Mouse (Mus musculus) midbrain, embryonic 14.5 days (tissue): ENCODE measurements around the gene Hoxc12. TPM values are rescaled to one million over a fixed set of nuclear protein-coding genes. Genes with fewer than 3 reads are reported as not detected.

ENCODE experiments used
- ATAC-seq: fragments of 200-750 bp; cut with Nextera tagmentation; 2 replicates; pipeline ENCODE4 v1.8.0; 2017; ENCODE audit warnings: moderate number of reproducible peaks, moderate library complexity; ENCODE audit not compliant: low FRiP score, low TSS enrichment
- DNase-seq: peaks from one replicate; pipeline ENCODE4 v3.0.0-alpha.2; 2015
- H3K27ac ChIP-seq: fragments of 300-500 bp; sonication (generic); replicated peaks from 2 replicates; pipeline ENCODE4 v1.5.1; 2014; ENCODE audit warnings: mild to moderate bottlenecking, low read depth, low read length, moderate library complexity
- H3K27me3 ChIP-seq: fragments of 300-500 bp; sonication (generic); 2 replicates; pipeline ENCODE4 v1.6.1; 2014; ENCODE audit warnings: low read length, control low read depth, mixed read lengths; ENCODE audit not compliant: control insufficient read depth, insufficient read depth
- H3K36me3 ChIP-seq: fragments of 300-500 bp; sonication (generic); 2 replicates; pipeline ENCODE4 v1.6.1; 2014; ENCODE audit warnings: low read length, control low read depth; ENCODE audit not compliant: control insufficient read depth, insufficient read depth
- H3K4me1 ChIP-seq: fragments of 300-500 bp; sonication (generic); 2 replicates; pipeline ENCODE4 v1.6.1; 2014; ENCODE audit warnings: mild to moderate bottlenecking, antibody characterized with exemption, low read length, control low read depth; ENCODE audit not compliant: control insufficient read depth, insufficient read depth
- H3K4me2 ChIP-seq: fragments of 300-500 bp; sonication (generic); 2 replicates; pipeline ENCODE4 v1.6.1; 2014; ENCODE audit warnings: mild to moderate bottlenecking, low read length, moderate library complexity
- H3K4me3 ChIP-seq: fragments of 300-500 bp; sonication (generic); replicated peaks from 2 replicates; pipeline ENCODE4 v1.5.1; 2014; ENCODE audit warnings: low read depth, low read length
- H3K9ac ChIP-seq: fragments of 300-500 bp; sonication (generic); replicated peaks from 2 replicates; pipeline ENCODE4 v1.6.1; 2014; ENCODE audit warnings: mild to moderate bottlenecking, low read length, moderate library complexity
- H3K9me3 ChIP-seq: fragments of 300-500 bp; sonication (generic); 2 replicates; pipeline ENCODE4 v1.6.1; 2016; ENCODE audit warnings: low read length, control low read depth, mixed read lengths; ENCODE audit not compliant: control insufficient read depth
- WGBS: fragments of 180-500 bp; shearing (Covaris S2); extraction: QIAGEN DNeasy Blood & Tissue Kit; methylation state at CpG from one replicate; pipeline ENCODE4 v1.1.7; 2014; 5-methylcytosine and 5-hydroxymethylcytosine counted together
- polyA plus RNA-seq: library from polyadenylated mRNA; unstranded; fragments of >200 nt; fragmentation: Nextera tagmentation; extraction: Ambion mirVana; gene quantifications from 2 replicates; pipeline ENCODE4 v1.2.1, GENCODE M21; 2014

Gene Hoxc12
- polyA plus RNA-seq, 1 experiment from 2014 or later, result not detected

GRCm38 (mm10) chr15:102955833-102956640 is 19.5 kb downstream of the Hoxc12 start:
- H3K9me3 ChIP-seq, result no peaks in the 10 kb centered on the region
- WGBS, result under 1% methylated on average over 40 of the region's 40 CpGs
- no peak overlapping the region for H3K4me3 ChIP-seq
- H3K27ac ChIP-seq, result no peak overlapping the region
- ATAC-seq (no peak), DNase-seq (no peak)
- H3K4me1 ChIP-seq, result no peaks in the 10 kb centered on the region
- H3K36me3 ChIP-seq, result no peaks in the 10 kb centered on the region
- H3K4me2 ChIP-seq, result no peak overlapping the region
- H3K27me3 ChIP-seq, result peaks cover 97% of the 10 kb centered on the region
- no peak overlapping the region for H3K9ac ChIP-seq

GRCm38 (mm10) chr15:102956906-102957305 is 20.3 kb downstream of the Hoxc12 start:
- no peak overlapping the region for H3K4me3 ChIP-seq
- no peak overlapping the region for H3K27ac ChIP-seq

DNA sequence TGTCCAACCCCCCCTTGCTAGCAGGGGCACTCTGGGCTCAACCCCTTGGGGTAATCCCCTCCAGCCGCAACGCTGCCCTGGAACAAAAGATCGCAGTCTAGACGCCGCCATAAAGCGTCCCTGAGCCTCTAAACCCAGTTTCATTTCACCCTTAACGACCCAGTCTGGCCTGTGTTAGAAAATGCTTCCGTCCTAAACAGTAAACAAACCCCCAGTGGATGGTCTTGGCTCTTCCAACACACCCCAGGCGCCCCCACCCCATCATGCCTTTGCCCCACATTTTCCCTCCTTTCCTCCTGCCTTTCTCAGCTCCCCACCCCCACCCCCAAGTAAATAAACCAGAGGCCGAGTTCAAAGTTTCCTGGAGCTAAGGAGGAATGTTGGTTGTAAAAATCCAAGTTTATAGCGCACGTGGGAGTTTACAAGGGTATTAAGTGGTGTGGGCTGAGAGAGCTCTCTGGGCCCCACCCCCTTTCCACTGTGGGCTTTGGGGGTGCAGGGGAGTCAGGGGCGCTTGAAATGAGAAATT is 23.2 kb downstream of the Hoxc12 start:
- Histone ChIP-seq H3K4me2 (no peak overlapping the region), H3K9me3 (no peaks in the 10 kb centered on the region), H3K36me3 (no peaks in the 10 kb centered on the region), H3K27me3 (peaks cover 96% of the 10 kb centered on the region), H3K4me1 (no peaks in the 10 kb centered on the region), H3K9ac (no peak overlapping the region), H3K4me3 (no peak overlapping the region), H3K27ac (no peak overlapping the region)
- no peak for ATAC-seq
- 1% methylated on average over 13 of the region's 13 CpGs for WGBS
- DNase-seq, result no peak

More at GRCm38 (mm10) chr15:102956906-102957305, 20.3 kb downstream of the Hoxc12 start:
- ATAC-seq (no peak), DNase-seq (no peak)
- no peak overlapping the region for H3K9ac ChIP-seq
- no peak overlapping the region for H3K4me2 ChIP-seq
- no peaks in the 10 kb centered on the region for H3K4me1 ChIP-seq
- no peaks in the 10 kb centered on the region for H3K36me3 ChIP-seq
- no peaks in the 10 kb centered on the region for H3K9me3 ChIP-seq
- H3K27me3 ChIP-seq, result peaks cover 97% of the 10 kb centered on the region
- WGBS, result under 1% methylated on average over 12 of the region's 12 CpGs

- peaks cover 96% of the 10 kb centered on the region for H3K27me3 ChIP-seq
Measured at GRCm38 (mm10) chr15:102961728-102962127, 25.2 kb downstream of the Hoxc12 start.

GRCm38 (mm10) chr15:102962492-102962891 is 25.9 kb downstream of the Hoxc12 start:
- Histone ChIP-seq H3K27me3 (peaks cover 96% of the 10 kb centered on the region), H3K4me3 (no peak overlapping the region), H3K27ac (no peak overlapping the region), H3K9me3 (no peaks in the 10 kb centered on the region), H3K36me3 (no peaks in the 10 kb centered on the region), H3K4me2 (no peak overlapping the region), H3K9ac (no peak overlapping the region), H3K4me1 (no peaks in the 10 kb centered on the region)
- ATAC-seq (no peak), DNase-seq (no peak)
- 3% methylated on average over 13 of the region's 13 CpGs for WGBS

More at GRCm38 (mm10) chr15:102961728-102962127, 25.2 kb downstream of the Hoxc12 start:
- 6% methylated on average over 6 of the region's 6 CpGs for WGBS
- Histone ChIP-seq H3K4me2 (no peak overlapping the region), H3K4me1 (no peaks in the 10 kb centered on the region), H3K27ac (no peak overlapping the region), H3K4me3 (no peak overlapping the region), H3K9ac (no peak overlapping the region), H3K9me3 (no peaks in the 10 kb centered on the region), H3K36me3 (no peaks in the 10 kb centered on the region)
- no peak for DNase-seq
- no peak for ATAC-seq

GRCm38 (mm10) chr15:102963259-102963658 is 26.7 kb downstream of the Hoxc12 start:
- Histone ChIP-seq H3K27ac (no peak overlapping the region), H3K36me3 (no peaks in the 10 kb centered on the region), H3K27me3 (peaks cover 95% of the 10 kb centered on the region), H3K4me2 (no peak overlapping the region), H3K4me1 (no peaks in the 10 kb centered on the region), H3K9ac (no peak overlapping the region), H3K4me3 (no peak overlapping the region), H3K9me3 (no peaks in the 10 kb centered on the region)
- 2% methylated on average over 8 of the region's 8 CpGs for WGBS
- DNase-seq (no peak), ATAC-seq (no peak)

- no peaks in the 10 kb centered on the region for H3K4me1 ChIP-seq
- no peaks in the 10 kb centered on the region for H3K36me3 ChIP-seq
- H3K9ac ChIP-seq, result no peak overlapping the region
- ATAC-seq, result no peak
- no peak for DNase-seq
- 2% methylated on average over 28 of the region's 28 CpGs for WGBS
- H3K4me2 ChIP-seq, result no peak overlapping the region
- H3K27me3 ChIP-seq, result peaks cover 95% of the 10 kb centered on the region
- H3K9me3 ChIP-seq, result no peaks in the 10 kb centered on the region
- no peak overlapping the region for H3K4me3 ChIP-seq
- no peak overlapping the region for H3K27ac ChIP-seq
Measured at GRCm38 (mm10) chr15:102963671-102964640, 27.4 kb downstream of the Hoxc12 start.

DNA sequence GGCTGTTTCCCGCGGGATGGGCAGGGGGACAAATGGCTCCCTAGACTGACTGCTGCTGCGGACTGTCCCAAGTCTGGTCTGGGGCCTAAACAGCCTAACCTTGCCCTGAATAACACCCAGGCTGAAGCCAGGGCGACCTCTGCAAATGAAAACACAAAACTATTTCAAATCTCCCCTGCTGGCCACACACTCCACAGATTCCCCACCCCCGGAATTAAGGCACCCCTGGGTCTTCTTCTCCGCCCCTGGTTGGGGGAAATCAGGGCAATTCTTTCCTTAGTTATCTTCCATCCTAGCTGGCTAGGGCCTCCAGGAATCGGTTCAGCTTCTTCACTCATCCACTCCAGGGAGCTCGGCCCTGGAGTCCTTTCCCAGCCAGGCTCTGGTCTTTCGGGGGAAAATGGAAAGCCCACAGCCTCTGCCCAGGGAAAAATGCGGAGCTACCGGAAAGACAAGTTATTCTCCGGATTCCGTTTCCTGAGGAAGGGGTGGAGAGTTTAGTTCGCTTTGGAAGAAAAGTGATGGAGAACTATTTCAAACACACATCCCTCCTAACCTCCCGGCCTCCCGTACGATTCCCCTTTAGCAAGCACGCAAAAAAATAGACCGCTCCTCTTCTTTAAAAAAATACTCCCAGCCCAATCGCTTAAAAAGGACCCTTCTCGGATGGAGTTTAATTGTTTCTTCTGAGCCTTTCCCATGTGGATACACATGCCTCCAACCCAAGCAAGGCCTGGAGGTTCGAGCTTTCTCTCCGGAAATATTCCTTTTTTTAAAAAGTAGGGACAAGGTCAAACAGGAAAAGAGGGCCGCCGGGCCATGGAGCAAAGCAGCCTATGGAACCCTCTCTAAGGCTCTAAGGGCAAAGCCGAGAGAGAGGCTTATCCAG is 28.7 kb downstream of the Hoxc12 start:
- H3K27me3 ChIP-seq, result peaks cover 97% of the 10 kb centered on the region
- H3K9me3 ChIP-seq, result no peaks in the 10 kb centered on the region
- H3K36me3 ChIP-seq, result no peaks in the 10 kb centered on the region
- H3K4me1 ChIP-seq, result no peaks in the 10 kb centered on the region
- 3% methylated on average over 26 of the region's 26 CpGs for WGBS
- no peak overlapping the region for H3K9ac ChIP-seq
- DNase-seq (no peak), ATAC-seq (no peak)
- H3K4me2 ChIP-seq, result no peak overlapping the region
- no peak overlapping the region for H3K27ac ChIP-seq
- H3K4me3 ChIP-seq, result no peak overlapping the region
